Mouse (Mus musculus) lung, adult 2 months (tissue): ENCODE results near the gene Sptlc2.

Experiments
- CTCF ChIP-seq: fragments of 200-500 bp; IDR thresholded peaks from 2 replicates; pipeline ENCODE4 v1.5.1; 2011; ENCODE audit warnings: mild to moderate bottlenecking, low read length, control low read depth; ENCODE audit not compliant: insufficient read depth
- POLR2A ChIP-seq: fragments of 200-500 bp; IDR thresholded peaks from 2 replicates; pipeline ENCODE4 v1.6.1; 2011; ENCODE audit warnings: low read depth, mild to moderate bottlenecking, control low read depth, low read length, borderline replicate concordance; ENCODE audit errors: extremely low read depth

- TF ChIP-seq CTCF = no peak
- no peak for TF ChIP-seq POLR2A
These were observed 3.2 kb upstream of the Sptlc2 start for GRCm38 (mm10) chr12:87391355-87391754.
